Mouse (Mus musculus) brown adipose tissue, adult 24 weeks (tissue): ENCODE measurements around the gene Tmod1. TPM values are rescaled to one million over a fixed set of nuclear protein-coding genes. Genes with fewer than 3 reads are reported as not detected.

Experiments
- H3K27ac ChIP-seq: fragments of 200-500 bp; replicated peaks from 2 replicates; pipeline ENCODE4 v1.5.1; 2012; ENCODE audit warnings: low read depth, mild to moderate bottlenecking, low read length
- H3K4me1 ChIP-seq: fragments of 200-500 bp; 2 replicates; pipeline ENCODE4 v1.6.1; 2012; ENCODE audit warnings: low read length, mixed read lengths; ENCODE audit not compliant: control insufficient read depth, insufficient read depth, insufficient read length
- H3K4me3 ChIP-seq: fragments of 200-500 bp; 2 replicates; pipeline ENCODE4 v1.5.1; 2012; ENCODE audit warnings: low read depth, mild to moderate bottlenecking, low read length, moderate library complexity; ENCODE audit not compliant: insufficient read depth
- polyA plus RNA-seq: library from polyadenylated mRNA; stranded (reverse); fragments of >200 nt; gene quantifications from 2 replicates; pipeline ENCODE4 v1.2.4, GENCODE M21; 2012; ENCODE audit not compliant: missing spikeins, insufficient read depth, insufficient read length

The Tmod1 gene
- polyA plus RNA-seq, 1 experiment, result 2.3 TPM

- H3K27ac ChIP-seq, result no peak overlapping the region
- H3K4me3 ChIP-seq, result no peak overlapping the region
- H3K4me1 ChIP-seq, result no peaks in the 10 kb centered on the region
These were observed 84.6 kb downstream of the Tmod1 start for GRCm38 (mm10) chr4:46123358-46123757.

GRCm38 (mm10) chr4:46126541-46126940 is 87.8 kb downstream of the Tmod1 start:
- no peak overlapping the region for H3K4me3 ChIP-seq
- H3K27ac ChIP-seq, result no peak overlapping the region
- H3K4me1 ChIP-seq, result no peaks in the 10 kb centered on the region

DNA sequence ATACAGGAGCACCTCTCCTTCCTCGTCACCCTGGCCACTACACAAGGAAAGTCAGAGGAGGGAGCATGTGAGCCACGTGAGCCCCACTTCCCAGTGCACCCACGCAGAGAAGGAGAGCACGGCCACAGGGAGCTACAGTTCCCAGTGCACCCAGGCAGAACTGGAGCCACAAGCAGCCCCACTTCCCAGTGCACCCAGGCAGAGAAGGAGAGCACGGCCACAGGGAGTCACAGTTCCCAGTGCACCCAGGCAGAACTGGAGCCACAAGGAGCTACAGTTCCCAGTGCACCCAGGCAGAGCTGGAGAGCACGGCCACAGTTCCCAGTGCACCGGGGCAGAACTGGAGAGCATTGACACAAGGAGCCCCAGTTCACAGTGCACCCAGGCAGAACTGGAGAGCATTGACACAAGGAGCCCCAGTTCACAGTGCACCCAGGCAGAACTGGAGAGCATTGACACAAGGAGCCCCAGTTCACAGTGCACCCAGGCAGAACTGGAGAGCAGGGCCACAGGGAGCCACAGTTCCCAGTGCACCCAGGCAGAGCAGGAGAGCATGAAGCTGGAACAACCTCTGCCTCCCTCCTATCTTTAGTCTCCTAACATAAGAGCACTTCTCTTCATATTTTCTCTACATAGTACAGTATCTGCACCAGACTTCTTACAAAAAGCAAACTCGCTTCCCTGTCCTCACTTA is 90.7 kb downstream of the Tmod1 start:
- Histone ChIP-seq H3K4me1 (no peaks in the 10 kb centered on the region), H3K4me3 (no peak overlapping the region), H3K27ac (no peak overlapping the region)

DNA sequence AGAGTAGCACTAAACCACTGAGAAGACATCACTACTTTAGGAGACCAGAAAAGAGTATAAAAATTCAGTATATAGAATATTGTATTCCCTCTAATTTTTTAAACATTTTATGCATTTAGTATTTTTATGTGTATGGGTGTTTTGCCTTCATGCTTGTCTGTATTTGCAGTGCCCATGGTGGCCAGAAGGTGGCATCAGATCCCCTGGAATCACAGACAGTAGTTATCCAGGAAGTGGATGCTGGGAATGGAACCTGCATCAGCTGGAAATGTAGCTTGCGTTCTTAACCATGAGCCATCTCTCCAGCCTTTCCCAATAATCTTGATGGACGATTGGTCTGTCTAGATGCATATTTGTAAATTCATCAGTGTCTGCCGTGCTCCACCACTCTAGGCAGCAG is 91.5 kb downstream of the Tmod1 start:
- Histone ChIP-seq H3K27ac (no peak overlapping the region), H3K4me1 (no peaks in the 10 kb centered on the region), H3K4me3 (no peak overlapping the region)

- Histone ChIP-seq H3K27ac (no peak overlapping the region), H3K4me1 (no peaks in the 10 kb centered on the region), H3K4me3 (no peak overlapping the region)
These were observed 93.1 kb downstream of the Tmod1 start for GRCm38 (mm10) chr4:46131791-46132190.

DNA sequence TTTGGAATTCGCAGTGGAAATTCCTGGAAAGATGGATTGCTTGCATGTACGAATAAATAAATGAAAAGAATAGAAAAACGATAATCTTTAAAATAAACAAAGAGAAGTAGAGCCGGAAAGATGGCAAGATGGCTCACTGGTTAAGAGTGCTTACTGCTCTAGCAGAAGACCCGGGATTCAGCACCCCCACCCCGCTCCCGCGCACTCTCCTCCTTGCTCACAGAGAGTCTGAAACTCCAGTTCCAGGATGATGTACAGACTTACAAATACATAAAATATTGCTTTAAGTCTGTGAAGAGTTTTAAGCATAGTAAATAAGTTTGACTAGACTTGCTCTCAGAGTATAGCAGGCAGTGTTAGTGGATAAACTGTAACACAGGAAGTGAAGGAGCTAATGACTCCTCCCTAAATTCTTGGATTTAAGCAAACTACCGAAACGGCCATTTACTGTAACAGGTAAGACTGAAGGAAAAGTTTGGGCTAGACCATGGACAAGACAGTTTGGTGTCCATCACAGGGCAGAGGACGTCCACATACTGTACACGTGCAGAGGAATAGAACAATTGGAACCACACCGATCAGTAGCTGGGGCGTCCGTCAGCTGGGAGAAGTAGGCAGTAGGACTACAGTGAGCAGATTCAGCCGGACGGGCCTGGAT is 99.0 kb downstream of the Tmod1 start:
- H3K4me3 ChIP-seq, result peak overlapping the region; percentile 86
- peaks cover 6% of the 10 kb centered on the region; the same call in 1 of the 2 replicates for H3K4me1 ChIP-seq
- peak overlapping the region; percentile 94 for H3K27ac ChIP-seq

DNA sequence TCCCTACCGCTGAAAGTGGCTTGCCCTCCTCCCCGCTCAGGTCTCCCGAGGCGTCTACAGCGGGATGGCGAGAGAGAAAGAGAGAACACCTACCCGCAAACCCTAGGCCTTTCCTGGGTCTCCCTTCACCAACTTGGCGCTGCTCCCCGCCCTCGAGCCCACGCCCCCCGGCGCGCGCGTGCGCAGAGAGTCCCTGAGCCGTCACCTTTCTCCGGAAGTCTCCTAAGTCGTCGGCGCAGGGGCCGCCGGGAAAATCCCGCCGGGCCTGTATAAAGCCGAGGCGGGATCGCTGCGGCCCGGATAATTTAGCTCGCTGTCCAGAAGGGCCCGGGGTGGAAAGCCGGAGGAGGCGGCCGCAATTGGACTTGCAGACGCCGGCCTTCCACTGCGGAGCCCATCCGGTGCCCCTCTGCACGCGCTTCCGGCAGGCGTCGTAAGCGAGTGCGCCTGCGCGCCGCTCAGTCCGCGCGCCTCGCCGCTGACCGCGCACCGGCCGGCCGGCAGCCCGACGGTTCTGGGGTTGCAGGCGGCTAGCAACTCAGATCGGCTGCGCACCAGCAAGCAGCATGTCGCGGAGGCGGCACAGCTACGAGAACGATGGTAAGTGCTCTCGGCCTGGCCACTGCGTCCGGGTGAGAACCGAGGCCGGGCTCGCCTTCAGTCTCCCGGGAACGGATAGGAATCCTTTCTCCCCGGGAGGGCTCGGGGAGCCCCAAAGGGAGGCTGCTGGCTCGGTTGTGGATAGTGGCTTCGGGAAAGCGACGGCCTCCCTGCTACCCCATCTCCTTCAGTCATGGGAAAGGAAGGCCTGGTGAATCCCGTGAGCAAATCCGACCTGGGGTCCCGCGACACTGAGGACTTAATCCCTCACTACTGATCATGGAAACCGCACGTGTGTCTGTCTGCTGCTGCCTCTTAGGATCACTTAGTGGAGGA is 99.8 kb downstream of the Tmod1 start, which contains the start of the genes Ncbp1 and Tstd2:
TSS of gene Ncbp1 (plus strand) at position 327 of the 936 bp plus-strand sequence.
TSS of gene Tstd2 (minus strand) at position 408 of the 936 bp plus-strand sequence.
- Histone ChIP-seq H3K27ac (peak within 1 kb of the TSS; percentile 94), H3K4me1 (peaks cover 6% of the 10 kb centered on the region; the same call in 1 of the 2 replicates), H3K4me3 (peak within 1 kb of the TSS; percentile 86)

DNA sequence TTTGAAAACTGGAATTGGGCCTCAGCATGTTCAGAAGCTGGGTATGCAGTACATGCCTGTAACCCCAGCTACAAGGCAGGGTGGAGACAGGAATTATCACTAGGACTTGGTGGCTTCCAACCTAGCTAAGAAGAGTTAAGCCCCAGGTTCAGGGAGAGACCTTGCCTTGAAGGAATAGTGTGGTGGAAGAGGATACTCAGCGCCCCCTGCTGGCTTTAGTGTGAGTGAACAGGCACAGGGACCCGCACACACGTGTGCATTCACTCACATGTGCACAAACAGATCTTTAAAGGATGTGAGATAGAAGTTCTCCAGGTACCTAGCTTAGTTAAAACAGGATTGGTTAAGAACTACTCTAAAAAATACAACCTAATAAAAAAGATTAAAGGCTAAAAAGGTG is 105.6 kb downstream of the Tmod1 start:
- H3K4me3 ChIP-seq, result no peak overlapping the region
- no peak overlapping the region for H3K27ac ChIP-seq
- H3K4me1 ChIP-seq, result peaks cover 6% of the 10 kb centered on the region; the same call in 1 of the 2 replicates

DNA sequence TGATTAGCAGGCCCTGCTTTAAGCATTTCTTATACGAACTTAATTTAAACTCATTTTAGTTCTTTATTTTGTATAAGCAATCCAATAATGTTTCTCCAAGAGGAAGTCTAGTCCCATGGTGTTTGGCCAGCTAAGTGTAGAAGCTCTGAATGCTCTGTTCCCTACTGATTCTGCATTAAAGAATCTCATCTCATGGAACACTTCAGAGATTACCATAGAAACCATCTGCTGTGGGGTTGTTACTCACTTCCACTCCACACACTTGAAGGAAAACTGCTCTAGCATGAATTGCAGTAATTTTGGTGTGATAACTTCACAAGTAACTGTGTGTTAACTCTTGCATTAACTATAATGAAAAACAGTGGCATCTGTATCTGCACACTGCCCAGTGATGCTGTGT is 108.1 kb downstream of the Tmod1 start:
- Histone ChIP-seq H3K27ac (no peak overlapping the region), H3K4me3 (no peak overlapping the region), H3K4me1 (no peaks in the 10 kb centered on the region)

- H3K4me1 ChIP-seq, result no peaks in the 10 kb centered on the region
- H3K4me3 ChIP-seq, result no peak overlapping the region
- H3K27ac ChIP-seq, result no peak overlapping the region
These were observed 113.3 kb downstream of the Tmod1 start for GRCm38 (mm10) chr4:46151903-46152544.

DNA sequence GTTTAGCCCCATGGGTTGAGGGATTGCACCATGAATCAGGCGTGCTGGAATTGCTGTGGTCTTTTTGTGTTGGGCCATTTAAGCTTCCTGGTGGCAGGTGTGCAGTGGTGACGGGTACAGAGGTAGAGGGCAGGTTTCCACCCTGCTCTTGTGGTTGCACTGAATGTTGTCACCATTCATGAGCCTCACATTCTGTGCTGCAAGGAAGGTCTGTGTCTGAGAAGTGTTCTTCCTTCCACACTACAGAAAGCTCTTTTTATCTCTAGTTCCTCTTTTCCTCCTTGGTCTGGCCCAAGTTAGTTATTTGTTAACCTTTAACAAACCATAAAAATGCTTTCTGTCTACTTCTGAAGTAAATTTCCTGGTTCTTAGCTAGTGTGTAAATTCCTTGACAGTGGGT is 125.3 kb downstream of the Tmod1 start:
- Histone ChIP-seq H3K4me3 (no peak overlapping the region), H3K27ac (no peak overlapping the region), H3K4me1 (no peaks in the 10 kb centered on the region)

Other genes starting within 250 kb of the Tmod1 start
- gene Aldh1b1, start 239.9 kb upstream of the Tmod1 start, polyA plus RNA-seq, result 0.50 and 0.79 TPM in 2 replicates
- not detected in 2 replicates for gene Igfbpl1, start 212.0 kb upstream of the Tmod1 start, polyA plus RNA-seq
- gene Stra6l, start 190.3 kb upstream of the Tmod1 start, polyA plus RNA-seq, result not detected in 2 replicates
- not detected in 2 replicates for gene Ccdc180, start 148.6 kb upstream of the Tmod1 start, polyA plus RNA-seq
- 22.2 and 45.4 TPM in 2 replicates for gene Tdrd7, start 73.6 kb upstream of the Tmod1 start, polyA plus RNA-seq
- gene Ncbp1, start 99.7 kb downstream of the Tmod1 start, polyA plus RNA-seq, result 24.7 and 36.1 TPM in 2 replicates
- gene Tstd2, start 99.8 kb downstream of the Tmod1 start, polyA plus RNA-seq, result 13.8 and 15.5 TPM in 2 replicates
- gene Xpa, start 157.4 kb downstream of the Tmod1 start, polyA plus RNA-seq, result 19.5 and 26.9 TPM in 2 replicates